Mouse (Mus musculus) thymus, adult 2 months (tissue): Measurements from ENCODE around the gene Gm45623.

Source experiments
- CTCF ChIP-seq: fragments of 200-500 bp; IDR thresholded peaks from 2 replicates; pipeline ENCODE4 v1.5.1; 2012; ENCODE audit warnings: mild to moderate bottlenecking, control low read depth, low read length, moderate library complexity, borderline replicate concordance; ENCODE audit not compliant: control insufficient read depth, poor library complexity, insufficient read depth; ENCODE audit errors: extremely low read depth
- POLR2A ChIP-seq: fragments of 200-500 bp; IDR thresholded peaks from 2 replicates; pipeline ENCODE4 v1.6.1; 2012; ENCODE audit warnings: mild to moderate bottlenecking, low read length, control low read depth, moderate library complexity; ENCODE audit not compliant: control insufficient read depth, poor library complexity, insufficient read depth; ENCODE audit errors: extremely low read depth

DNA sequence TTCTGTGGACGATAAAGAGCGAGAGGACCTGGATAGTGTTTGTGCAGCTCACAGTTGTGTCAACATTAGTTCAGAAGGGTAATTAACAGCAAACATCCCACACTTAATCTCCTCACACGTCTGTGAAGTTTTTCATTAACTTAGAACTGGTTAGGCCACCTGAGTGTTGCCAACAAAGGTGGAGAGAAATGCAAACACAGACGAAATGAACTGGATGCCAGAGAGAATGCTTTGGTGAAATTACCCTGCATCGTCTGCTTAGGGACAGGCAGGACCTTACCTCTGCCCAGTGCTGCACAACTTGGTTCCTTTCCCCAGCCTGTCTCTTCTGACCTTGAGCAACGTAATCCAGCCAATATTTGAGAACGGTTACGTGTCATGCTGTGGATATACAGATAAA is 6.1 kb downstream of the Gm45623 start:
- no peak for TF ChIP-seq POLR2A
- TF ChIP-seq CTCF: no peak
